Mouse (Mus musculus) spleen, adult 2 months (tissue): ENCODE results near the gene Cobl.

Experiments used
- CTCF ChIP-seq: fragments of 200-500 bp; IDR thresholded peaks from 2 replicates; pipeline ENCODE4 v1.5.1; 2011; ENCODE audit warnings: mild to moderate bottlenecking, inconsistent platforms; ENCODE audit not compliant: insufficient read depth, insufficient read length, insufficient replicate concordance; ENCODE audit errors: extremely low read depth
- POLR2A ChIP-seq: fragments of 200-500 bp; IDR thresholded peaks from 2 replicates; pipeline ENCODE4 v1.6.1; 2011; ENCODE audit warnings: low read depth, low read length, inconsistent platforms

DNA sequence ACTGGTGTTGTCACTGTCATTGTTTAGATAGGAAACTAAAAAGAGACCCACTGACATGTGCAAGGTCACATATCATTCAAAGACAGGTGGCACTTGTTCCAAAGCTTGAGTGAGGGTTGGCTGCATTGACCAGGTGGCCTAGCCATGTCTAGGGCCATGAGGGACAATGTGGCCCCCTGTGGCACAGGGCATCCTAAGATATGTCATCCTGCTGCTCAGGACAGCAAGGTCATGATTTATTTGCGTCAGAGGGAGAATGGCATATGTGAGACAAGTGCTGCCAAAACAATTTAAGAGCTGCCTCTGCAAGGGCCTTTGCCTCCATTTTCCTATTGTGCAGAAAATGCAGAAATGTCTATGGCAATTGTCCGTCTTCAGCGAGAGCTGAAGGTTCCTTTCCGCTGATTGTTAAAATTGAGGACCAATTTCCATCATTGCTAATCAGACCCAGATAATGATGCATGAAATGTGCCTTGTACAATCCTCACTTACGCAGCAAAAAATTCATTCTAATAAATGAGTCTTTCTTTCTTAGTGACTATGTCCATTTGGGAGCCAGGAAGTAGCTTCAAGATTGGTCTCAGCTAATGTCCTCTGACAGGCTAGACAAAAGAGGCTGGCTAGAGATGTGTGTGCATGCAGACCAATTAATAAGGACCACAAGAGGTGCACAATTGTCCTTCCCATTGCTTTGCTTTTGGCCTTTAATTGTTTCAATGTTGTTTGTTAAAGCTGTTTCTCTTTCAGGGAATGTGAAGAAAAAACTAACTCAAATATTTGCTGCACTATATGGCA lies 207.2 kb downstream of the Cobl start:
- no peak for TF ChIP-seq POLR2A
- TF ChIP-seq CTCF = no peak
